Mouse (Mus musculus): ENCODE results near the gene Eogt.

Gene Eogt

DNA sequence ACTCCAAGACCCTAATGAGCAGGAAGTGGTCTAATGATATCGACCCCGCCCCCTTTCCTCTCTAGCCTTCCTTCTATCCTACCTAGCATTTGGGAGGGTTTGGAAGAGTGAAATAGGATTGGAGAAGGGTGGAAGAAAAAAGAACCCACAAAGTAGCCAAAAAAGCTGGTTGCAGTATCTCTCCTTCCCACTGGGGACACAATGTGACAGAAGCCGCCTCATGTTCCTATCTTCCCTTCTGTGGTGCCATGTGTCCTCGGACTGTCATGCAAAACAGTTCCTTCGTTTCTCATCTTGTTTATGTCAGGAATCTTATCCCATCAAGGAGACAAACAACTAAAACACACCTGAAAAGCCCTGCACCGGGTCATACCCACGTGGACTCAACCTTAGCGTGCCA lies 42.9 kb downstream of the Eogt start:
- no peak for DNase-seq (ENCODE audit: low read depth in 2 of 2, low spot score in 2 of 2)

DNA sequence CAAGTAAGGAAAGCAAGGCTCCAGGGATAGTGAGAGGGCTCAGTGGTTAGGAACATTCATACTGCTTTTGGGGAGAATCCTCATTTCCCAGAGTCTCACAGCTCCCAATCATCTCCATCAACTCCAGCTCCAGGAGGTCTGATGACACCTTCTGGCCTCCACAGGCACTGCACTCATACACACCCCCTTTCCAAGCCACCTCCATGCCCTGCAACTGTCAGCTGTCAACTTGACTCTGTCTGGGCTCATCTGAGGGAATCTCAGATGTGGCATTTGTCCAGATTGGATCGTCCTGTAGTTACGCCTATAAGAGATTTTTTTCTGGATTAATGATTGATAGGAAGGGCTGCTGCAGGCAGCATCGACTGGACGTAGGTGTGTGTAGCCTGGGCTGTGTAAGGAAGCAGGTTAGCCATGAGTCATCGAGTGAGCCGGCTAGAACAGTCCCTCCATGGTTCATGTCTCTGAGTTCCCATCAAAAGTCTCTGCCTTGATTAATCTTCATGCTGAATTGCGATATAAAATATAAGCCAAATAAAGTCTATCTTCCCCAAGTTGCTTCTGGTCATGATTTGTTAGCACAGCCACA lies 44.6 kb downstream of the Eogt start:
- DNase-seq (ENCODE audit: low read depth in 2 of 2, low spot score in 2 of 2) = no peak

DNA sequence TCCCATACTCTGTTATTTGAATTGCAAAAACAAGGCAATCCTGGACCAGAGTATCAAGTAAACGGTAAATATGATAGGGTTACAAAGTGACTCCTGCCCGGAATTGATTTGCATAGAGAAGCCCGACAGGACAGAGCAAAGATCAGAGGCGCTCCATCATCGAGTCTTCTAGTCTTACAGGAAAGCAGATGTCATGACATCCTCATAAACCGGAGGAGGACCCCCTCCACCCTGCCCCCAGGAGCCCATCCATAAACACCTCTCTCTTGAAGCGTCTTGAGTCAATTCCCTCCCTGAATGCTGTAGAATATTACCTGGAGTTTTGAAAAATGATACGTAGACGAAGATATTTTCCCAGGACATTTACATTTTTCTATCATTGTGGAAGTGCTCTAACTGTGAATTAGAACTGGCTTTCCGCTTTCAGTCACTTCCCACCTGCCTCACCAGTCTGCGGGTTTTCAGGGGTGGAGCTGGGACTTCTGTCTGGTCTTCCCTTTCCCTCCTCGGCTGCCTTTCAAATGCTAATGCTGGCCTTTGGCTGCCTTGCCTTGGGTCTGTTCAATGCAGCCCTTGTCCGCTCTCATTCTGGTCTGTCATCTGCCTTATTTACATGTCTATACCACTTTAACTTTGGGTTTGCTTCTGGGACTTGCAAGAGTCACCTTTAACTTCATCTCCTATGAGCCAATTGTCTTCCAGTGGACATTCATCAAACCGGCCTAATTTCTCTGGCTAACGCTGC lies 46.9 kb downstream of the Eogt start:
- no peak for DNase-seq (ENCODE audit: low read depth in 2 of 2, low spot score in 2 of 2)

DNA sequence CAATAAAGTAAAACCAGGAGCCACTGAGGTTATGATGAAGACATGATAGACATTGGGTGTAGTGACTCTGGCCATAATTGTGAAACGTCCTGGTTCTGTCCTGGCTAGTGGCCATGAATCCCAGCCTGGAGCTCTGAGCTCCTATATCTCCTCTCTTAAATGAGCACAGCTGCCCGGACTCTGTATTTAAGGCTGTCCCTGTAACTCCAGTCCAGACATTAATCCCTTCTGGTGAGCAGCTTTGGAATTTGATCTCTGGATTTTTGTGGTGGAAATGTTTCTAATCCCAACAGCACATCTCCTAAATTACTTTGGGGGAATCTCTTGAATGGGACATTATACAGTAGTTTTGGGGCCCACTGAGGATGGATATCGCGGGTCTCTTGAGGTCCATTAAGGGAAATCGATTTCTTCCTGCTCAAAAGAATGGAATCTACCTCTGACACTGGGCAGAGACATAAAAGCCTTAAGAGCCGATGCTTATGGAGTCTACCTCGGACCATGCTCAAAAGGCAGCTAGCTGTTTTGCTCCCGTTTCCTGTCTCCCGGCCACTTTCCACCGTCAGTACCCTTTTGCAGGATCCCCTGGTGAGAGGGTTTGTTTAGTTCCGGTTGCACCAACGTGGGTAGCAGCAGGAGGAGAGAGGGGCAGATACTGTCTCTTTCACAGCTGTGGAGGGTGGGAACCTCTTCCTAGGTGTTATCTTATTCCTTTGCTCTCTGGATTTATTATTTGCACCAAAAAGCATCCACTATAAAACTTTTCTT lies 47.6 kb downstream of the Eogt start:
- no peak for DNase-seq (ENCODE audit: low read depth in 2 of 2, low spot score in 2 of 2)

DNA sequence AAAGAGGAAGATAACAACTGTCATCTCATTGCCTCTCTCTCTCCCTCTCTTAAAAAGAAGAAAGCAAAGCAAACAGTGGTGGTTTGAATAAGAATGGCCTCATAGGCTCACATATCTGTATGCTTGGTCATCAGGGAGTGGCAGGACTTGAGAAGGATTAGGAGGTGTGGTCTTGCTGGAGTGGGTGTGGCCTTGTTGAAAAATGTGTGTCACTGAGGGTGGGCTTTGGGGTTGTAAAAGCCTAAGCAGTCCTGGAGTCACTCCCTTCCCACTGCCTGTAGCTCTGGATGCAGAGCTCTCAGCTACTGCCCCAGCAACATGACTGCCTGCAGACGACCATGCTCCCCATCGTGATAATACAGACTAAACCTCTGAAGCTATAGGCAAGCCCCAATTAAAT lies 66.6 kb downstream of the Eogt start:
- DNase-seq (ENCODE audit: low read depth in 2 of 2, low spot score in 2 of 2) = no peak

DNA sequence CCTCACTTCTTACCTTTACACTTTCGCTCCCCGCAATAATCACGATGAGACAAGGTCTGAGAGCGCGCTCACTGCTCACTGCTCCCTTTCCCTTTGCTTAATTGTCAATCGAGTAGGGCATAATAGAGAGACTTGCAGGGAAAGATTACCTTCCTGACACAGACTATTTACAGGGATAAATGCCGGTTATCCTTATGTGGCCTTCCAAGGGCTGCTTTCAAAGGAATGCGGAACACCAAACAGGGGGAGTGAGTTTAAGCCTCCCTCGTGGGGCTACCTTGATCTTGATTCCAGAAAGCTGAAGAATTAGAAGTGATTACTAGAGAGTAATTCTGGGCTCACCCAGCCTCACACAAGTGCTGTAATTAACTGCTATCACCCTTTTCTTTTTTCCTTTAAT lies 69.0 kb downstream of the Eogt start:
- no peak for DNase-seq (ENCODE audit: low read depth in 2 of 2, low spot score in 2 of 2)

DNA sequence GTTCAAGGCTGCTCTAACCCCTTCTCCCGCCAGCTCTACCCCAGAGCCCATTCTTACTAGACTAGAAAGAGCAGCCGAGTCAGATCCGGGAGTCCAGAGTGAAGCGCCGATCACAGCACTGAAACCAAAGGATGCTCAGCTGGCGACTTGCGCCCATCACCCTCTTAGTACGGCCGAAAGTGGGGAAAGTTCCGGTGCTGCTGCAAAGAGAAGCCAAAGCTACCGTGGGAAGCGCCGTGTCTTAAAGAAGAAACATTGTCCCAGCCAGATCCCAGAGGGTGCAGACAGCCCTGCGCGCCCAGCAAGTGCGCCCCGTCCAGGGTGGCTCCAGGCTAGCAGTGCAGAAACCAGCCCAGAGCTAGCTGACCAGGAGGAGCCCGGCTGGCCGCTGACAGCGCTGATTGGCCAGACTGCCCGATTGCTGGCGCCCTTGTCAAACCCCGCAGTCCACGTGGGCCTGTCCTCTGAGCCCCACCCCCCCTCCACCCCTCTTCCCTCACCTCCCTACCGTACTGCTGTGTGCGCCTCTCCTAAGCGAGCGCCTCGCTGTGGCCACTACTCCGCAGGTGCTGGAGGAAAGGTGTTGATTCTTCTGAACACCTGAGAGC lies 88.8 kb downstream of the Eogt start, which contains the start of gene Fam19a4:
Gene Fam19a4 (minus strand): TSS at position 340 of the 608 bp plus-strand sequence.
- no peak for DNase-seq (ENCODE audit: low read depth in 2 of 2, low spot score in 2 of 2)

Measured in CD8-positive naive resting alpha-beta T cell, adult 2 months (primary cell).